Mouse (Mus musculus) midbrain, embryonic 12.5 days (tissue): ENCODE results near the gene Tpst2. TPM values are rescaled to one million over a fixed set of nuclear protein-coding genes. Genes with fewer than 3 reads are reported as not detected.
"Not testable (repeated sequence)": the region's sequence is repeated elsewhere in the genome, so short reads cannot be mapped to it uniquely, and the experiment has no call there.

Experiments used
- ATAC-seq: fragments of 200-750 bp; cut with Nextera tagmentation; 2 replicates; pipeline ENCODE4 v1.8.0; 2017; ENCODE audit warnings: low read depth, moderate TSS enrichment, moderate library complexity; ENCODE audit not compliant: low FRiP score
- H3K27ac ChIP-seq: fragments of 300-500 bp; sonication (generic); replicated peaks from 2 replicates; pipeline ENCODE4 v1.5.1; 2016; ENCODE audit warnings: mild to moderate bottlenecking
- H3K27me3 ChIP-seq: fragments of 300-500 bp; sonication (generic); 2 replicates; pipeline ENCODE4 v1.6.1; 2016; ENCODE audit warnings: mild to moderate bottlenecking
- H3K36me3 ChIP-seq: fragments of 300-500 bp; sonication (generic); 2 replicates; pipeline ENCODE4 v1.6.1; 2016
- H3K4me1 ChIP-seq: fragments of 300-500 bp; sonication (generic); 2 replicates; pipeline ENCODE4 v1.6.1; 2016
- H3K4me2 ChIP-seq: fragments of 300-500 bp; sonication (generic); replicated peaks from 2 replicates; pipeline ENCODE4 v1.6.1; 2016; ENCODE audit warnings: mild to moderate bottlenecking, moderate library complexity
- H3K4me3 ChIP-seq: fragments of 300-500 bp; sonication (generic); 2 replicates; pipeline ENCODE4 v1.5.1; 2016; ENCODE audit warnings: mild to moderate bottlenecking
- H3K9ac ChIP-seq: fragments of 300-500 bp; sonication (generic); replicated peaks from 2 replicates; pipeline ENCODE4 v1.6.1; 2016; ENCODE audit warnings: mild to moderate bottlenecking, moderate library complexity
- H3K9me3 ChIP-seq: fragments of 300-500 bp; sonication (generic); 2 replicates; pipeline ENCODE4 v1.6.1; 2016; ENCODE audit warnings: mild to moderate bottlenecking
- WGBS: fragments of 180-500 bp; shearing (Covaris S2); methylation state at CpG from one replicate; pipeline ENCODE4 v1.1.7; 2016; 5-methylcytosine and 5-hydroxymethylcytosine counted together
- polyA plus RNA-seq: library from polyadenylated mRNA; unstranded; fragments of >200 nt; fragmentation: Nextera tagmentation; extraction: Ambion mirVana; gene quantifications from 2 replicates; pipeline ENCODE4 v1.2.1, GENCODE M21; 2016

Gene Tpst2
- polyA plus RNA-seq, 1 experiment from 2014 or later: 31.1 TPM

DNA sequence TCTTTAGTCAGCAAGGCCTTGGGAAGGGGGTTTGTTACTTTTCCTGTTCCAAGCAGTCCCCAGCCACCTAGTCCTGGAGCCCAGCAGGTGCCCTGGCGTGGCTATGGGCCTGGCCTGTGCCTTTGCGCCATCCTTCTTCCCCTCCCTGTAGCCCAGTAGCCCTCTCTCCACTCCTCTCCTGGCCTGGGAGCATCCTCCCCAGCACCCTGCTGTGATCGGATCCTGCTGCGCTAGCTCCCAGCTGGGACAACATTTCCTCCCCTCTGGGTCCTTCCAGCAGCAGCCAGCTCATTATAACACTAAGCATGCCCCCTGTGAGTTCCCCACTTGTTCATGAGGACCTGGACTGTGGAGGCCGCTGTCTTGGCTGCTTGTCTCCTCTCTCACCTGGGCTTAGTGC is 29.4 kb downstream of the Tpst2 start:
- no peaks in the 10 kb centered on the region for H3K4me1 ChIP-seq
- H3K36me3 ChIP-seq: peaks cover 35% of the 10 kb centered on the region
- no peak overlapping the region for H3K27ac ChIP-seq
- no peak overlapping the region for H3K9ac ChIP-seq
- H3K4me2 ChIP-seq: no peak overlapping the region
- H3K9me3 ChIP-seq: no peaks in the 10 kb centered on the region
- no peak overlapping the region for H3K4me3 ChIP-seq
- no peak for ATAC-seq
- no peaks in the 10 kb centered on the region for H3K27me3 ChIP-seq
- WGBS: 60% methylated on average over 5 of the region's 5 CpGs

DNA sequence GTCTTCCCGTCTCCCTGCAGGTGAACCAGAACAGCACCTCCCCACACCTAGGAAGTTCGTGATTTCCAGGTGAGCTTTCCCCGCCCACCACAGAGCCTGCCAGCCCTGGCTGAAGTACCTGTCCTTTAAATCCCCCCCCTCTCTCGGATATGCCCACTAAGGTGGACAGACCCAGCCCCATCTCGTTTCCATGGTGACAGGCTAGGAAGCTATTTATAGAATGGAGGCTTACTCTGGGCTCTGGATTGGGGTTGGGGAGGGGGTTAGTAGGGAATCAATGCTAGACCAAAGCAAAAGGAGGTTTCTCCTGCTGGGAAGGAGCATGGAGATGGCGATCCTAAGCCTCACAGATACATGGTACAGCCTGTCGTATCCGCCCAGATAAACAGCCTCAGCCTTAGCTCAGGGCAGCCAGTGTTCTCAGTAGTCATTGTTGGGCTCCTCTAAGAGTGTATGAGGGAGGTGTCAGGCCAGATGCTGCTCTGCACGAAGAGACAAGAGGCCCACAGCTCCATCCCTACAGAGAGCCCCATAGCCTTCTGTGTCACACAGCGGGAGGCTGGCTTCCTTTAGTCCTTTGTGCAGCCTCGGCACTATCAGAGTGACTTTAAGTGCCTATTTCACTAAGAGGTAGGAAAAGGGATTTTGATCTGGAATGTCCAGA is 36.9 kb downstream of the Tpst2 start:
- peaks cover 5% of the 10 kb centered on the region; the same call in 1 of the 2 replicates for H3K4me1 ChIP-seq
- no peaks in the 10 kb centered on the region for H3K9me3 ChIP-seq
- peaks cover 66% of the 10 kb centered on the region for H3K36me3 ChIP-seq
- H3K4me2 ChIP-seq: no peak overlapping the region
- WGBS: 50% methylated on average over 11 of the region's 11 CpGs
- ATAC-seq: no peak
- 0 out of 2 replicates have a peak overlapping the region, but pooled peaks have one; percentile 2 for H3K9ac ChIP-seq
- H3K27me3 ChIP-seq: no peaks in the 10 kb centered on the region
- H3K4me3 ChIP-seq: no peak overlapping the region
- H3K27ac ChIP-seq: 0 out of 2 replicates have a peak overlapping the region, but pooled peaks have one; percentile 8

DNA sequence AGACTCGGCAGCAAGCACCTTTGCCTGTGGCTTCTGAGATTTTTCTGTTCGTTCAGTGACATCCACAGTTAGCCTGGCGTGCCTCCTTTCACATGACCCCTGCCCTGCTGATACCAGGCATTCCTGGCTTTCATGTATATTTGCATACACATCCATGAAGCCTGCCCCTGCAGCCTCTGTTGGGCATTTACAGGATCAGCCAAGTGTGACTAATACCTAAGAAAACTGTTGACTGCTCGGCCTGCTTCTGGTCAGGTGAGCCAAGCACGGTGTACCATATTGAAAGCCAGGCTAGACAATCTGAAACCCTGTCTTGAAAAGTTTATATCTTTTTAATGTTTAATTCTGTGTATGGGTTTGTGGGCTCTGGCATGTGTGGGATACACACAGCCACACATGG is 40.0 kb downstream of the Tpst2 start:
- Histone ChIP-seq H3K9me3 (no peaks in the 10 kb centered on the region), H3K27ac (no peak overlapping the region), H3K9ac (no peak overlapping the region), H3K4me3 (no peak overlapping the region), H3K27me3 (no peaks in the 10 kb centered on the region), H3K36me3 (peaks cover 36% of the 10 kb centered on the region), H3K4me1 (peaks cover 5% of the 10 kb centered on the region; the same call in 1 of the 2 replicates), H3K4me2 (no peak overlapping the region)
- 66% methylated on average over 5 of the region's 5 CpGs for WGBS
- no peak for ATAC-seq

DNA sequence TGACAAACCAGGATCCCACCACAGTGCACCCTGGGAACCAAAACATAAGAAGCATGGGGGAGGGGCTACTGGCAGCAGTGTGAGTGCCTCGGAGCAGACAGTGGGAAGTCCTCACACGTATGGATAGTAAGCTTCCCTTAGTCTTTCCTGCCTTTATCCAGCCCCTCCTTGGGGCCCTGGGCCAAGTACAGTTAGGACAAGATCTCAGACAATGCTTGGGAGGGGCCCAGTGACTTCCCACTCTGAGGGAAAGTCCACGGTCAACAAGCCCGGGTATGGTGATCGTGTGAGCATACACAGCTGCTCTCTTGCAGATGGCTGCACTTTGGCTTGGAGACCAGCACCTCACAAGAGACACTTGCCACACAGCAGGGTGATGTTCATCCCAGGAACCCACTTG is 40.8 kb downstream of the Tpst2 start:
- no peak for ATAC-seq
- Histone ChIP-seq H3K9me3 (no peaks in the 10 kb centered on the region), H3K9ac (no peak overlapping the region), H3K27me3 (no peaks in the 10 kb centered on the region), H3K36me3 (peaks cover 31% of the 10 kb centered on the region), H3K4me3 (no peak overlapping the region), H3K27ac (no peak overlapping the region), H3K4me2 (no peak overlapping the region), H3K4me1 (peaks cover 5% of the 10 kb centered on the region; the same call in 1 of the 2 replicates)
- 74% methylated on average over 5 of the region's 5 CpGs for WGBS

DNA sequence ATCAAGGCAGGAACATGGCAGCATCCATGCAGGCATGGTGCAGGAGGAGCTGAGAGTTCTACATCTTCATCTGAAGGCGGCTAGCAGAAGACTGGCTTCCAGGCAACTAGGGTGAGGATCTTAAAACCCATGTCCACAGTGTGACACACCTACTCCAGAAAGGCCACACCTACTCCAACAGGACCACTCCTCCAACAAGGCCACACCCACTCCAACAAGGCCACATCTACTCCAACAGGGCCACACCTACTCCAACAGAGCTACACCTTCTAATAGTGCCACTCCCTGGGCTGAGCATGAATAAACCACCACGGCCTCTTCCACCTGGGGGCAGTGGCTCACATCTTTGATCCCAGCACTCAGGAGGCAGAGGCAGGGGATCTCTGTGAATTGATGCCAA is 42.9 kb downstream of the Tpst2 start:
- WGBS: 78% methylated on average over 2 of the region's 2 CpGs
- H3K36me3 ChIP-seq: peaks cover 15% of the 10 kb centered on the region; the same call in 1 of the 2 replicates
- H3K27ac ChIP-seq, H3K4me2 ChIP-seq, H3K9me3 ChIP-seq, H3K27me3 ChIP-seq, H3K9ac ChIP-seq, H3K4me3 ChIP-seq, H3K4me1 ChIP-seq, ATAC-seq: not testable (repeated sequence)

DNA sequence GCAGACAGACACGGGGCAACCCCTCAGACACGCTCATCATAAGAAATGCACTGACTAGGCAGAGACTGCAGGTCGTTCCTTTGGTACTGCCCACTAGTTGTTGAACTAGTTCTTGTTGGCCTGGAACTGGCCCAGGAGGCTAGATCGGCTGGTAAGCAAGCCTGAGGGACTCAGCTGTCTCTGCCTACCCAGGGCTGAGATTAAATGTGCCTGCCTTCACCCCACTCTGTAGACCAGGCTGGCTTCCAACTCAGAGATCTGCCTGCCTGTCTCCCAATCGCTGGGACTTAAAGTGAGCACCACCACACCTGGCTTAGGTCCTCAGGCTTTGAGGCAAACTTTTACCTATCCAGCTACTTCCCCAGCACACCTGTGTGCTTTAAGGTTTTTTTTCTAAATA is 43.9 kb downstream of the Tpst2 start:
- no peak overlapping the region for H3K4me3 ChIP-seq
- 75% methylated on average over 5 of the region's 5 CpGs for WGBS
- H3K27ac ChIP-seq: no peak overlapping the region
- no peak for ATAC-seq
- H3K9me3 ChIP-seq: no peaks in the 10 kb centered on the region
- peaks cover 9% of the 10 kb centered on the region for H3K4me1 ChIP-seq
- H3K27me3 ChIP-seq: no peaks in the 10 kb centered on the region
- H3K36me3 ChIP-seq: peaks cover 8% of the 10 kb centered on the region; the same call in 1 of the 2 replicates
- no peak overlapping the region for H3K4me2 ChIP-seq
- H3K9ac ChIP-seq: no peak overlapping the region

DNA sequence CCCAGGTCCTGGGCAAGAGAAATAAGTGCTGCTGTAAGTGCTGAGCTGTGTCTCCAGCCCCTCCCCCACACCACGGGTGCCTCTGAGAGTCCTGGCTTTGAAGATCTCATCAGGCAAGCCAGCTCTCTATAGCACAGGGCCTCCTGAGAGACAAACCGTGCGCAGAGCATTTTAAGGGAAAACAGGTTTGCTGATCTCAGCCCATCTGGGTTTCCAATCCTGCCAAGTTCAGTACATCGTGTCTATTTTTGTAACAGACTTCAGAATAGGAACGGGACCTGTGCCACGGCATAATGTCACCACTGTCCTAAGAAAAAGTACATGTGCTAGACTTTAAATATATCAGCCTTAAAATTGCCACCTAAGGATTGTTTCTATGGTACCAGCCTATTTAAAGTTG is 44.4 kb downstream of the Tpst2 start:
- WGBS: 73% methylated on average over 6 of the region's 6 CpGs
- H3K36me3 ChIP-seq: 0 out of 2 replicates have a peak, but pooled peaks cover 2% of the 10 kb centered on the region
- H3K9me3 ChIP-seq: no peaks in the 10 kb centered on the region
- H3K4me1 ChIP-seq: peaks cover 14% of the 10 kb centered on the region
- no peak overlapping the region for H3K4me3 ChIP-seq
- H3K9ac ChIP-seq: no peak overlapping the region
- no peak overlapping the region for H3K27ac ChIP-seq
- H3K27me3 ChIP-seq: no peaks in the 10 kb centered on the region
- no peak for ATAC-seq
- no peak overlapping the region for H3K4me2 ChIP-seq

DNA sequence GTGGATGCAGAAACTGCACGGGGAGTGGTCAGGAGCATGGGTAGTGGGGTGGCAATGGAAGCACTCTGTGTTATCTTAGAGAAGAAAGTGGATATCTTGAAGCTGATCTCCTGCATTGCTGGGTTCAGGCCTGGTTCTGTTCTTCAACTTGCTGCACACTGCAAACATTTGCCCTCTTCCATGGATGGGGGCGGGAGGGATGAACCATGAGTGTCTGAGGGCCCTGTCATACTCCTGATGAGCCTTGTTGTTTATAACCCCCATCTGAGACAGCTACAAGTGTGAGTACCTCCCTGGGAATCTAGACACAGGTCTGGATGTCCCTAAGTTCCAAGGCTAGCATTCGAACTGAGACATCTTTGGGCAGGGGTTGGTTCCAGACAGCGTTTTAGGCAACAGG is 44.9 kb downstream of the Tpst2 start:
- Histone ChIP-seq H3K4me1 (peaks cover 14% of the 10 kb centered on the region), H3K27ac (no peak overlapping the region), H3K9me3 (no peaks in the 10 kb centered on the region), H3K27me3 (no peaks in the 10 kb centered on the region), H3K4me2 (no peak overlapping the region), H3K4me3 (no peak overlapping the region), H3K9ac (no peak overlapping the region), H3K36me3 (no peaks in the 10 kb centered on the region)
- 77% methylated on average over 4 of the region's 4 CpGs for WGBS
- ATAC-seq: no peak

DNA sequence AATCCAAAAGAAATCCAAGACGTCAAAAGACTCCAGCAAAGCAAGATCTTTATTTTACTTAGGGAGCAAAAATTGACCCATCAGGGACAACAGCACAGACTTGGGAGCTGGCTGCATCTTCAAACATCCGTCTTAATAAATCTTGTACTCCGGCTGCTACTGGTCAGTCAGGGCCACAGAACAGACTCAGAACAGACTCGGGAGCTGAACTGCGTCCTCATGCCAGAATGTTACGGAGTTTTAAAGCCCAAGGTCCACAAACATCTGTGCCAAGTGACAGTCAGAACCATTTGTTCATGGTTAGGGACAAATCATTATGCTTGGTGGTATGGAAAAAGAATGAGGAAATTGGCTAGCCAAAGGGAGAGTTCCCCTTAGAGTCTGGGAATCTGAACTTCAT is 46.8 kb downstream of the Tpst2 start:
- Histone ChIP-seq H3K4me3 (no peak overlapping the region), H3K9ac (no peak overlapping the region), H3K36me3 (0 out of 2 replicates have a peak, but pooled peaks cover 4% of the 10 kb centered on the region), H3K9me3 (no peaks in the 10 kb centered on the region), H3K27me3 (no peaks in the 10 kb centered on the region), H3K4me1 (peaks cover 28% of the 10 kb centered on the region), H3K4me2 (no peak overlapping the region), H3K27ac (no peak overlapping the region)
- ATAC-seq: no peak
- 83% methylated on average over 6 of the region's 6 CpGs for WGBS

DNA sequence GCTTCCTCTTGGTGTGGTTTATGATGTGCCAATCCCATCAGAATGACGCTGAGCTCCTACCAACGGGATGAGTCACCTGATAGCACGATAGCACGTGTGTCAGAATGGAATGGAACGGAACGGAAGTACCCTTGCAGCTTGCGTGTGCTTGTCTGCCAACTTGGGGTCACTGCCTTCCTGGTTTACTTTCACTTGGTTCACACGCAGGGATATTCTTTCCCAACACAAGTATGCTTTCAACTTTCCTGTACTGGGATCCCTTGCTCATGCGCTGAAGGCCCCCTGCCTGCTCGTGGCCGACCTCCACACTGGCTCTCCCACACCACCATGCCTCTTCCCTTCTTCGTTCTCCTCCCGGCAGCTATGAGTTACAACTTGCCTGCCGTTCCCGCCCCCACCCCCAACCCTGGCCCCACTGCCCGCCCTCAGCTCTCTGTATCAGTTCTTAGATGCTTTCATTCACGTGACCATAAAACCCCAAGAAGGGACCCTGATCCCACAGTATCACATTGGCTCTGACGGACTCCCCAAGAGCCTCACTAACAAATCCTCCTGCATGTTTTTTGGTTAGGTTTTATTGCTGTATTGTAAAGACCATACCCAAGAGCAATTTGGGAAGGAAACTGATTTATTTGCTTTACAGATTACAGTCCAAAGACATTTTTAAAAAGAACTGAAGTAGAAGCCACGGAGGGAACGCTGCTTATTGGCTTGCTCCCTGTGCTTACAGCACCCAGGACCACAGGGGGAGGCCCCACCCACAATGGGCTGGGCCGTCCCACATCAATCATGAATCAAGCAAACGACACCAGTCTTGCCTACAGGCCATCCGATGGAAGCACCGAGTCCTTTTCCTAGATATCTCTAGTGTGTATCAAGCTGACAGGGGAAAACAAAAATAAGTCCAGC is 48.4 kb downstream of the Tpst2 start:
- H3K36me3 ChIP-seq: peaks cover 20% of the 10 kb centered on the region
- 40% methylated on average over 24 of the region's 24 CpGs for WGBS
- H3K4me1 ChIP-seq: peaks cover 28% of the 10 kb centered on the region
- peak overlapping the region; percentile 92; the same call in 1 of the 2 replicates for H3K4me2 ChIP-seq
- no peak overlapping the region for H3K4me3 ChIP-seq
- H3K9me3 ChIP-seq: no peaks in the 10 kb centered on the region
- ATAC-seq: no peak
- no peaks in the 10 kb centered on the region for H3K27me3 ChIP-seq
- no peak overlapping the region for H3K9ac ChIP-seq
- no peak overlapping the region for H3K27ac ChIP-seq

DNA sequence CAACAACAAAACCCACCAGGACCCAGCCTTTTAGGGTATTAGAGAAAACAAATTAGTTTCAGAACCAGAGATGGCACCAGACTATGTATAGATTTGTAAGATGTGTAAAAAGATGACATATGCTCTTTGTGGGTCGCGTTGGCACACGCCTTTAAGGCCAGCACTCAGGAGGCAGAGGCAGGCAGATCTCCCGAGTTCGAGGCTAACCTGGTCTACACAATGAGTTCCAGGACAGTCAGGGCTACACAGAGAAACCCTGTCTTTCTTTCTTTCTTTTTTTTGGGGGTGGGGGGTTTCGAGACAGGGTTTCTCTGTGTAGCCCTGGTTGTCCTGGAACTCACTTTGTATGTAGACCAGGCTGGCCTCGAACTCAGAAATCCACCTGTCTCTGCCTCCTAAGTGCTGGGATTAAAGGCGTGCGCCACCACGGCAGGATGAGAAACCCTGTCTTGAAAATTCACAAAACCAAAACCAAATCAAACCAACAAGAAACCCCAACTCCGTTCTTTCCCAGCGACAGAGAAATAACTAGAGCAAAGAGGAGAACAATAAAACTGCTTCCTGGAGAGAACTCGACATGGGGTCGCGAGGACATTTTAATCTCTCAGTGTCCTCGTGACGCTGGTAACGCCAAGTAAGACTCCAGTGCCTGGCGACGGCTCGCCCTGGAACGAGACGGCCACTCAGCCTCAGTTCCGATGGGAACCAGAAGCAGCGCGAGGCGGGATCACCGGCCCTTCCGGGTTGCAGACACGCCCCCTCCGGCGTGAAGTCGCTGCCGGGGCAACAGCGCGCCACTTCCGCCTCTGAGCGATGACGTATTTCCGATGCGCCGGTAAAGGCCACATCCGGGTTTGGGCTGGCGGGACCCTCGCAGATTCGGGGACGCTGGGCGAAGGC is 49.3 kb downstream of the Tpst2 start, which contains the start of gene Tfip11:
Gene Tfip11, plus strand, starts transcription at position 813 of the 900 bp plus-strand sequence.
- ATAC-seq: peak; percentile 91
- H3K4me2 ChIP-seq: peak within 1 kb of the TSS; percentile 92
- no peaks in the 10 kb centered on the region for H3K9me3 ChIP-seq
- H3K27ac ChIP-seq: peak within 1 kb of the TSS; percentile 79
- 8% methylated on average over 48 of the region's 48 CpGs for WGBS
- H3K9ac ChIP-seq: peak within 1 kb of the TSS; percentile 78
- H3K4me3 ChIP-seq: peak within 1 kb of the TSS; percentile 98
- peaks cover 29% of the 10 kb centered on the region for H3K36me3 ChIP-seq
- no peaks in the 10 kb centered on the region for H3K27me3 ChIP-seq
- peaks cover 28% of the 10 kb centered on the region for H3K4me1 ChIP-seq
